Mouse (Mus musculus): ENCODE measurements around the gene Plekhm2. TPM values are rescaled to one million over a fixed set of nuclear protein-coding genes. Genes with fewer than 3 reads are reported as not detected.

Plekhm2 gene
- polyA plus RNA-seq, 1 experiment from 2014 or later: 5.5 TPM

GRCm38 (mm10) chr4:141645988-141646387 lies 18.7 kb downstream of the Plekhm2 start:
- no peak for ATAC-seq (ENCODE audit: borderline replicate concordance, extremely low read depth, low FRiP score, low TSS enrichment)
- H3K36me3 ChIP-seq: peaks cover 12% of the 10 kb centered on the region
- H3K9ac ChIP-seq: no peak overlapping the region
- no peak overlapping the region for H3K27ac ChIP-seq
- H3K4me1 ChIP-seq: peaks cover 41% of the 10 kb centered on the region
- H3K4me3 ChIP-seq: no peak overlapping the region
- H3K27me3 ChIP-seq: no peaks in the 10 kb centered on the region
- no peak overlapping the region for H3K4me2 ChIP-seq
- H3K9me3 ChIP-seq: no peaks in the 10 kb centered on the region
- 91% methylated on average over 8 of the region's 8 CpGs for WGBS

DNA sequence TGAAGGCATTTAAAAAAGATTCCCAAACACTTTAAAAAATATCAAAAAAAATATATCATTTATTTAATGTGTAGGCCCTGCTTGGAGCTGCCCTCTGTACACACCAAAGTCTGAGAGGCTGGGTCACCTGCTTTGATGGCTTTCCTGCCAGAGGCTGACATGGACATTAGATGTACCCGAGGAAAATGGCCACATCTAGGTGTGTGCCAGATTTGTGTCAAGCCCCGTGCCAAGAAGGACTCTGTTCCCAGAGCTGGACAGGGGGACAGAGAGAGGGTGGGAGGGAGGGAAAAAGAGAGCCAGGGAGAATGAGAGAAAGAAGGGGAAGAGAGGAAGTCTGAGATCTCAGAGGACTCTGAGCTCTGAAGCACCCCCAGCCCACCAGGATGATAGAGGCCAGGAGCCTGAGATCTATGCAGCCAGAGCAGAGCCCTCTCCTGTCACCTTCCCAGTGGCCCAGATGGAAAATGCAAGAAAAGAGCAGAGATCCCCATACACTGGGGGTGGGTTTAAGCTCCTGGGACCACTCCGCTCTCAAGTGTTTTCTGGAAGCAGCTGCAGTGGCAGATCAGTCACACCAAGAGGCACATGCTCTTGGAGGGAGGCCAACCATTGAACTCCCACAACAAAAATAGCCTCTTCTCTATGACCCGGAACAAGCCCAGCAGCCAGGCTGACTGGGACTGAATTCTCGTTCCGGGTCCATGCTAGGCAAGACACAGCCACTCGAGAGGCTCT lies 21.4 kb downstream of the Plekhm2 start:
- H3K4me1 ChIP-seq: peaks cover 28% of the 10 kb centered on the region
- H3K4me2 ChIP-seq: peak overlapping the region; percentile 33
- no peaks in the 10 kb centered on the region for H3K9me3 ChIP-seq
- 27% methylated on average over 7 of the region's 7 CpGs for WGBS
- ATAC-seq (ENCODE audit: borderline replicate concordance, extremely low read depth, low FRiP score, low TSS enrichment): peak; percentile 85
- H3K36me3 ChIP-seq: peaks cover 28% of the 10 kb centered on the region
- peak overlapping the region; percentile 93 for H3K27ac ChIP-seq
- H3K4me3 ChIP-seq: no peak overlapping the region
- no peaks in the 10 kb centered on the region for H3K27me3 ChIP-seq
- H3K9ac ChIP-seq: no peak overlapping the region

GRCm38 (mm10) chr4:141641961-141642811 lies 22.5 kb downstream of the Plekhm2 start:
- Histone ChIP-seq H3K27ac (peak overlapping the region; percentile 93), H3K4me1 (peaks cover 28% of the 10 kb centered on the region), H3K9me3 (no peaks in the 10 kb centered on the region), H3K27me3 (no peaks in the 10 kb centered on the region), H3K4me2 (no peak overlapping the region), H3K4me3 (no peak overlapping the region), H3K36me3 (peaks cover 34% of the 10 kb centered on the region), H3K9ac (no peak overlapping the region)
- no peak for ATAC-seq (ENCODE audit: borderline replicate concordance, extremely low read depth, low FRiP score, low TSS enrichment)
- 82% methylated on average over 25 of the region's 25 CpGs for WGBS

DNA sequence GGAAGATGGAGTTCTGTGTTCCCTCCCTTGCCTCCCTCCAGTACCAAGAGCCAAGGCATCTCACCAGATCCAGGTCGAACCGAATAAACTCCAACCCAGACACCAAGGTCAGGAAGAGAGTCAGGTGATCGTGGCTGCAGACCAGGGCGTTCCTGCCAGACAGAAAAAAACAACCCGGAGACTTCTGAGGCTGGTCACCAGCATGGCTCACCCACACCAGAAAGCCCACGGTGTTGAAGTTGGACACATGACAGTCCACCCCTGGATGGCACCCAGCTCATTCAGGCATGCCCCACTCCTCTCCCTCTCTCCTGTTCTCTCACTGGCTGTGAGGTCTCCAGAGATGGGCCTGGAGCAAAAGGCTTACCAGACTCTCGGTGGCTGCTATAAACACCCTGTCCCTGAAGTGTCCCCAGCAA lies 23.3 kb downstream of the Plekhm2 start:
- ATAC-seq (ENCODE audit: borderline replicate concordance, extremely low read depth, low FRiP score, low TSS enrichment): no peak

DNA sequence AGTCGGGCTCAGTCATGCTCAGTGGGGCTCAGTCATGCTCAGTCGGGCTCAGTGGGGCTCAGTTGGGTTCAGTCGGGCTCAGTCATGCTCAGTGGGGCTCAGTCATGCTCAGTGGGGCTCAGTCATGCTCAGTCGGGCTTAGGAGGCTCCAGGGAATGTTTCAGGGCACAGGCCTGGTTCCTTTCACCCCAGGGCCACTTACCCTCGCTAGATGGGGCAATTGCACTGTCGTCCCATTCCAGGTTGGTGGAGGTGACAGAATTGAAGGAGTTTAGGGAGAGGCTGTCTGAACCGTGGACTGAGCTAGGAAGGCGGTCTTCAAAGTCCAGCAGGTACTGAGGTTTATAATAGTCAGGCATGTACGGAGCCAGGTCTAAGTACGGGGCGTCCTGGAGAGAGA lies 25.2 kb downstream of the Plekhm2 start:
- Histone ChIP-seq H3K9ac (no peak overlapping the region), H3K4me2 (no peak overlapping the region), H3K4me1 (peaks cover 28% of the 10 kb centered on the region), H3K27me3 (no peaks in the 10 kb centered on the region), H3K4me3 (no peak overlapping the region), H3K27ac (no peak overlapping the region), H3K36me3 (peaks cover 50% of the 10 kb centered on the region), H3K9me3 (no peaks in the 10 kb centered on the region)
- 72% methylated on average over 11 of the region's 11 CpGs for WGBS
- no peak for ATAC-seq (ENCODE audit: borderline replicate concordance, extremely low read depth, low FRiP score, low TSS enrichment)

More for the DNA sequence above, 23.3 kb downstream of the Plekhm2 start:
- H3K9ac ChIP-seq: no peak overlapping the region
- H3K4me3 ChIP-seq: no peak overlapping the region
- no peaks in the 10 kb centered on the region for H3K27me3 ChIP-seq
- no peaks in the 10 kb centered on the region for H3K9me3 ChIP-seq
- H3K4me1 ChIP-seq: peaks cover 28% of the 10 kb centered on the region
- no peak overlapping the region for H3K4me2 ChIP-seq
- H3K27ac ChIP-seq: 0 out of 2 replicates have a peak overlapping the region, but pooled peaks have one; percentile 93
- peaks cover 41% of the 10 kb centered on the region for H3K36me3 ChIP-seq
- WGBS: 71% methylated on average over 7 of the region's 7 CpGs

- Histone ChIP-seq H3K4me1 (peaks cover 3% of the 10 kb centered on the region; the same call in 1 of the 2 replicates), H3K27me3 (no peaks in the 10 kb centered on the region), H3K36me3 (peaks cover 73% of the 10 kb centered on the region), H3K9ac (no peak overlapping the region), H3K27ac (no peak overlapping the region), H3K4me3 (no peak overlapping the region), H3K4me2 (no peak overlapping the region), H3K9me3 (no peaks in the 10 kb centered on the region)
- ATAC-seq (ENCODE audit: borderline replicate concordance, extremely low read depth, low FRiP score, low TSS enrichment): no peak
- 91% methylated on average over 5 of the region's 5 CpGs for WGBS
Measured at GRCm38 (mm10) chr4:141636693-141637092, 28.0 kb downstream of the Plekhm2 start.

DNA sequence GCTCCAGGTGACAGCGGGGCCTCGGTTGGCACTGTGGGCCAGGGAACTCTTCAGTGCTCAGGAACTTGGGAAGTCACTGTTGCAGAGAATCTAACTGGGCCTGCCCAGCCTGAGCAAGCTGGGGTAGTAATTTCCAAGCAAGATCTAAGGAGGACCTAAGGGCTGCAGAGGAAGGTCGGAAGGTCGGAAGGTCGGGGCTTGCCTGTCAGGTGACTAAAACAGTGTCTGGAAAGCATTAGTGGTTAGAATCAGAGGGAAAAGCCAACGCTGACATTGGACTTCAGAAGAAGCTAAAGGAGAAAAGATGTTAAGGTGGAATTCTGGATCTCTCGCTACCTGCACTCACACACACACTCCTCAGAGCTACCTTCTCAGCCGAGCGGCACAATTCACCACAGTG lies 28.7 kb downstream of the Plekhm2 start:
- Histone ChIP-seq H3K27me3 (no peaks in the 10 kb centered on the region), H3K27ac (no peak overlapping the region), H3K9ac (no peak overlapping the region), H3K9me3 (no peaks in the 10 kb centered on the region), H3K36me3 (peaks cover 75% of the 10 kb centered on the region), H3K4me2 (no peak overlapping the region), H3K4me3 (no peak overlapping the region), H3K4me1 (no peaks in the 10 kb centered on the region)
- ATAC-seq (ENCODE audit: borderline replicate concordance, extremely low read depth, low FRiP score, low TSS enrichment): no peak
- WGBS: 85% methylated on average over 9 of the region's 9 CpGs

GRCm38 (mm10) chr4:141632111-141632873 lies 32.4 kb downstream of the Plekhm2 start:
- ATAC-seq (ENCODE audit: borderline replicate concordance, extremely low read depth, low FRiP score, low TSS enrichment): no peak
- H3K9ac ChIP-seq: no peak overlapping the region

GRCm38 (mm10) chr4:141631250-141631649 lies 33.4 kb downstream of the Plekhm2 start:
- Histone ChIP-seq H3K36me3 (peaks cover 82% of the 10 kb centered on the region), H3K4me2 (no peak overlapping the region), H3K9me3 (no peaks in the 10 kb centered on the region), H3K9ac (no peak overlapping the region), H3K27me3 (no peaks in the 10 kb centered on the region), H3K27ac (no peak overlapping the region), H3K4me1 (no peaks in the 10 kb centered on the region), H3K4me3 (no peak overlapping the region)
- no peak for ATAC-seq (ENCODE audit: borderline replicate concordance, extremely low read depth, low FRiP score, low TSS enrichment)
- WGBS: 94% methylated on average over 20 of the region's 20 CpGs

More at GRCm38 (mm10) chr4:141632111-141632873, 32.4 kb downstream of the Plekhm2 start:
- no peaks in the 10 kb centered on the region for H3K4me1 ChIP-seq
- peaks cover 88% of the 10 kb centered on the region for H3K36me3 ChIP-seq
- no peaks in the 10 kb centered on the region for H3K9me3 ChIP-seq
- WGBS: 81% methylated on average over 21 of the region's 21 CpGs
- H3K4me2 ChIP-seq: no peak overlapping the region
- no peaks in the 10 kb centered on the region for H3K27me3 ChIP-seq
- H3K27ac ChIP-seq: no peak overlapping the region
- H3K4me3 ChIP-seq: no peak overlapping the region

DNA sequence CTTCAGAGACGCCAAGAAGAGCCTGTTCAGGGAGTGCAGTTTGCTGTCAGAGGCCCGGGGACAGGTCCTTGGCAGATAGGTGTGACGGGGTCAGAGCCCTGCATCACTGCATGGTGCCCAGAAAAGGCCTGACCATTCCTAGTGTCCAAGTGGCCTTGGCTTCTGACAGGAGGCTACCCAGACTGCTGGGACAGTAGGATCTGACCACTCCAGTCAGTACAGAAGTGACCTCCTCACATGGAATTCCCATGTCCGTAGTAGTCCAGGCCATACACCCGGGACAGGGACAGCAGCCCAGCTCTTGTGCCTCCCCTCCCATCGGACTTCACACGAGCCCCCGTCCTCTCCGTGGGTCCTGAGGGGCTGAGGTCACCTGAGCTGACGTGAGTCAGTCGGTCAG lies 34.7 kb downstream of the Plekhm2 start:
- Histone ChIP-seq H3K27me3 (no peaks in the 10 kb centered on the region), H3K4me2 (no peak overlapping the region), H3K36me3 (peaks cover 81% of the 10 kb centered on the region), H3K9ac (no peak overlapping the region), H3K4me3 (no peak overlapping the region), H3K4me1 (no peaks in the 10 kb centered on the region), H3K9me3 (no peaks in the 10 kb centered on the region), H3K27ac (no peak overlapping the region)
- no peak for ATAC-seq (ENCODE audit: borderline replicate concordance, extremely low read depth, low FRiP score, low TSS enrichment)
- 94% methylated on average over 11 of the region's 11 CpGs for WGBS

- no peak overlapping the region for H3K4me2 ChIP-seq
- no peak overlapping the region for H3K9ac ChIP-seq
- H3K27me3 ChIP-seq: no peaks in the 10 kb centered on the region
- WGBS: 66% methylated on average over 14 of the region's 14 CpGs
- no peaks in the 10 kb centered on the region for H3K9me3 ChIP-seq
- no peak for ATAC-seq (ENCODE audit: borderline replicate concordance, extremely low read depth, low FRiP score, low TSS enrichment)
- peaks cover 3% of the 10 kb centered on the region for H3K4me1 ChIP-seq
- H3K27ac ChIP-seq: no peak overlapping the region
- peaks cover 72% of the 10 kb centered on the region for H3K36me3 ChIP-seq
- H3K4me3 ChIP-seq: no peak overlapping the region
Measured at GRCm38 (mm10) chr4:141628661-141629060, 36.0 kb downstream of the Plekhm2 start.

All from lung, embryonic 15.5 days (tissue).